Comparison of ENCODE assay signal across 8 mouse cellular contexts in genomic region chr19:4012432-4013022, GRCm38 (mm10). TPM values are rescaled to one million over a fixed set of nuclear protein-coding genes. Genes with fewer than 3 reads are reported as not detected.
DNase-seq lines count a peak whose midpoint lies in the region; ATAC-seq and TF ChIP-seq lines count a peak whose summit lies in the region.

TSS of gene Ndufv1 (minus strand) at chr19:4012806.

- peak; percentile 99 for ATAC-seq in embryonic facial prominence, embryonic 14.5 days (ENCODE audit: low read depth)
- peak; percentile 99 for ATAC-seq in limb, embryonic 13.5 days (ENCODE audit: low FRiP score, low read depth)
- ATAC-seq in midbrain, embryonic 16.5 days, result peak; percentile 99

- peak within 1 kb of the TSS; percentile 82 for H3K9ac ChIP-seq in embryonic facial prominence, embryonic 14.5 days (ENCODE audit: low read depth, low read length)
- peak within 1 kb of the TSS; percentile 85 for H3K9ac ChIP-seq in heart, adult 2 months (ENCODE audit: low read depth, low read length)
- peak within 1 kb of the TSS; percentile 85 for H3K9ac ChIP-seq in limb, embryonic 13.5 days
- H3K9ac ChIP-seq in midbrain, embryonic 16.5 days (ENCODE audit: low read depth, low read length), result peak within 1 kb of the TSS; percentile 86

- H3K36me3 ChIP-seq in embryonic facial prominence, embryonic 14.5 days (ENCODE audit: control insufficient read depth, insufficient read depth, low read length), result peaks cover 24% of the 10 kb centered on the region
- no peaks in the 10 kb centered on the region for H3K36me3 ChIP-seq in heart, adult 2 months (ENCODE audit: control insufficient read depth, insufficient read depth, low read length)
- H3K36me3 ChIP-seq in limb, embryonic 13.5 days, result peaks cover 35% of the 10 kb centered on the region
- peaks cover 18% of the 10 kb centered on the region for H3K36me3 ChIP-seq in midbrain, embryonic 16.5 days (ENCODE audit: control insufficient read depth, insufficient read depth, low read length)

- no peaks in the 10 kb centered on the region for H3K27me3 ChIP-seq in embryonic facial prominence, embryonic 14.5 days (replicated peaks; ENCODE audit: control insufficient read depth, insufficient read depth, low read length)
- no peaks in the 10 kb centered on the region for H3K27me3 ChIP-seq in heart, adult 2 months (ENCODE audit: control insufficient read depth, insufficient read depth, low read length)
- no peaks in the 10 kb centered on the region for H3K27me3 ChIP-seq in limb, embryonic 13.5 days
- no peaks in the 10 kb centered on the region for H3K27me3 ChIP-seq in midbrain, embryonic 16.5 days (ENCODE audit: control insufficient read depth, insufficient read depth, low read depth, low read length)

- intact Hi-C loops in heart, adult 2 months (cut with DNase I), result loop anchor here (1.0 kb wide), 2 partner anchors 12 to 65 kb away; partner anchors contain the start of genes Gm49405 and Nudt8

- H3K4me1 ChIP-seq in embryonic facial prominence, embryonic 14.5 days (ENCODE audit: control insufficient read depth, insufficient read depth, low read length), result peaks cover 4% of the 10 kb centered on the region; the same call in 1 of the 2 replicates
- H3K4me1 ChIP-seq in heart, adult 2 months (ENCODE audit: control insufficient read depth, insufficient read depth, low read length), result peaks cover 5% of the 10 kb centered on the region
- H3K4me1 ChIP-seq in limb, embryonic 13.5 days, result peaks cover 6% of the 10 kb centered on the region
- peaks cover 17% of the 10 kb centered on the region for H3K4me1 ChIP-seq in midbrain, embryonic 16.5 days (ENCODE audit: control insufficient read depth, insufficient read depth, low read length)

- no peaks in the 10 kb centered on the region for H3K79me2 ChIP-seq in heart, adult 2 months (replicated peaks; ENCODE audit: control insufficient read depth, insufficient read depth, low read length)

- no peaks in the 10 kb centered on the region for H3K9me3 ChIP-seq in embryonic facial prominence, embryonic 14.5 days (ENCODE audit: control insufficient read depth, low read length)
- no peaks in the 10 kb centered on the region for H3K9me3 ChIP-seq in limb, embryonic 13.5 days
- H3K9me3 ChIP-seq in midbrain, embryonic 16.5 days (replicated peaks; ENCODE audit: control insufficient read depth, low read length, poor library complexity, severe bottlenecking), result no peaks in the 10 kb centered on the region

- TF ChIP-seq CTCF in heart, adult 2 months (IDR thresholded peaks at IDR 0.05), result peak; percentile 88

- H3K27ac ChIP-seq in embryonic facial prominence, embryonic 14.5 days (replicated peaks; ENCODE audit: low read depth, low read length), result peak within 1 kb of the TSS; percentile 76; the same call in 1 of the 2 replicates
- H3K27ac ChIP-seq in heart, adult 2 months, result peak within 1 kb of the TSS; percentile 97
- peak within 1 kb of the TSS; percentile 44 for H3K27ac ChIP-seq in limb, embryonic 13.5 days
- peak within 1 kb of the TSS; percentile 81 for H3K27ac ChIP-seq in midbrain, embryonic 16.5 days (ENCODE audit: low read length)

- DNase-seq in 3T3-L1 (ENCODE audit: low read depth, low spot score), result peak; percentile 100
- DNase-seq in adrenal gland, postnatal 4 days (ENCODE audit: low spot score in 2 of 2), result peak; percentile 77 to 89
- peak; percentile 100 for DNase-seq in embryonic facial prominence, embryonic 14.5 days (ENCODE audit: low spot score)
- DNase-seq in heart, adult 2 months, result peak; percentile 93 to 98
- peak; percentile 99 for DNase-seq in kidney, adult 8-10 months
- peak; percentile 88 to 95 for DNase-seq in spleen, postnatal 10 days (ENCODE audit: low spot score in 2 of 2)

- peak; percentile 95 for TF ChIP-seq POLR2A in heart, adult 2 months (IDR thresholded peaks at IDR 0.05; ENCODE audit: insufficient read depth, low read depth, low read length)

- peak within 1 kb of the TSS; percentile 92 for H3K4me3 ChIP-seq in embryonic facial prominence, embryonic 14.5 days (ENCODE audit: low read depth, low read length)
- peak within 1 kb of the TSS; percentile 81 for H3K4me3 ChIP-seq in heart, adult 2 months
- peak within 1 kb of the TSS; percentile 83 for H3K4me3 ChIP-seq in limb, embryonic 13.5 days
- H3K4me3 ChIP-seq in midbrain, embryonic 16.5 days (ENCODE audit: low read depth, low read length), result peak within 1 kb of the TSS; percentile 85

- peak; percentile 95 for TF ChIP-seq EP300 in heart, adult 2 months (IDR thresholded peaks at IDR 0.05; ENCODE audit: insufficient read depth, low read depth, low read length)

- peak within 1 kb of the TSS; percentile 76 for H3K4me2 ChIP-seq in embryonic facial prominence, embryonic 14.5 days (ENCODE audit: low read depth, low read length)
- peak within 1 kb of the TSS; percentile 81 for H3K4me2 ChIP-seq in limb, embryonic 13.5 days (replicated peaks)
- H3K4me2 ChIP-seq in midbrain, embryonic 16.5 days (ENCODE audit: low read length), result peak within 1 kb of the TSS; percentile 68

- under 1% methylated on average over 33 of the region's 45 CpGs for WGBS in embryonic facial prominence, embryonic 14.5 days
- WGBS in heart, adult 2 months, result under 1% methylated on average over 45 of the region's 45 CpGs
- WGBS in limb, embryonic 13.5 days, result under 1% methylated on average over 45 of the region's 45 CpGs
- WGBS in midbrain, embryonic 16.5 days, result under 1% methylated on average over 45 of the region's 45 CpGs

RNA-seq across cellular contexts. Expression of gene Ndufv1, which starts in this region (rescaled TPM):
- total RNA-seq in adrenal gland, postnatal 4 days (2021), result 100 to 1,000 TPM; 253 to 283 TPM
- 188 and 199 TPM in 2 replicates for polyA plus RNA-seq in embryonic facial prominence, embryonic 14.5 days (2014; fragmentation: Nextera tagmentation; extraction: Ambion mirVana)
- total RNA-seq in heart, adult 2 months (2021), result 1,000 to 10,000 TPM; 1,031 to 1,231 TPM
- polyA plus RNA-seq in heart, adult 2 months (2012; rRNA removed), result 1,078 and 1,145 TPM in 2 replicates
- 188 and 199 TPM in 2 replicates for polyA plus RNA-seq in limb, embryonic 13.5 days (2015; fragmentation: Nextera tagmentation; extraction: Ambion mirVana)
- polyA plus RNA-seq in midbrain, embryonic 16.5 days (2015; fragmentation: Nextera tagmentation; extraction: Ambion mirVana), result 234 and 247 TPM in 2 replicates

Comparison
In these comparisons a context has a peak if more than half of its experiments do, and no peak if none do; other contexts are left out.
1. Peak in every context shown above with its lines: DNase-seq, ATAC-seq, H3K4me3 ChIP-seq and H3K27ac ChIP-seq.
2. H3K27ac ChIP-seq: peak in every context shown above with its lines; median percentile 97 in heart, adult 2 months; 81 in midbrain, embryonic 16.5 days; 76 in embryonic facial prominence, embryonic 14.5 days; 44 in limb, embryonic 13.5 days.